Mouse (Mus musculus): ENCODE data around the gene C1qtnf1. TPM values are rescaled to one million over a fixed set of nuclear protein-coding genes. Genes with fewer than 3 reads are reported as not detected.

Gene C1qtnf1
- polyA plus RNA-seq, 1 experiment from 2014 or later: 3.4 TPM

- Histone ChIP-seq H3K27me3 (replicated peaks; ENCODE audit: low read depth, poor library complexity, severe bottlenecking) (peaks cover 41% of the 10 kb centered on the region), H3K36me3 (replicated peaks) (no peaks in the 10 kb centered on the region), H3K27ac (replicated peaks) (peak overlapping the region; percentile 79; the same call in 1 of the 2 replicates), H3K4me1 (peaks cover 82% of the 10 kb centered on the region), H3K9me3 (no peaks in the 10 kb centered on the region), H3K4me3 (peak overlapping the region; percentile 49)
- DNase-seq (ENCODE audit: low spot score): no peak
- WGBS: 57% methylated on average over 8 of the region's 8 CpGs
Observed at GRCm38 (mm10) chr11:118428944-118429709, 1.1 kb downstream of the C1qtnf1 start.

- no peak overlapping the region for H3K4me3 ChIP-seq
- H3K36me3 ChIP-seq (replicated peaks): no peaks in the 10 kb centered on the region
- H3K27me3 ChIP-seq (replicated peaks; ENCODE audit: low read depth, poor library complexity, severe bottlenecking): peaks cover 37% of the 10 kb centered on the region
- H3K4me1 ChIP-seq: peaks cover 83% of the 10 kb centered on the region
- no peaks in the 10 kb centered on the region for H3K9me3 ChIP-seq
- WGBS: 59% methylated on average over 4 of the region's 4 CpGs
- no peak for DNase-seq (ENCODE audit: low spot score)
- H3K27ac ChIP-seq (replicated peaks): peak overlapping the region; percentile 65
Observed at GRCm38 (mm10) chr11:118430291-118430885, 2.4 kb downstream of the C1qtnf1 start.

- DNase-seq (ENCODE audit: low spot score): no peak
- peaks cover 87% of the 10 kb centered on the region for H3K4me1 ChIP-seq
- H3K4me3 ChIP-seq: no peak overlapping the region
- no peaks in the 10 kb centered on the region for H3K36me3 ChIP-seq (replicated peaks)
- no peaks in the 10 kb centered on the region for H3K9me3 ChIP-seq
- peak overlapping the region; percentile 65 for H3K27ac ChIP-seq (replicated peaks)
- H3K27me3 ChIP-seq (replicated peaks; ENCODE audit: low read depth, poor library complexity, severe bottlenecking): peaks cover 35% of the 10 kb centered on the region
- WGBS: 67% methylated on average over 16 of the region's 16 CpGs
Observed at GRCm38 (mm10) chr11:118431100-118431948, 3.3 kb downstream of the C1qtnf1 start.

GRCm38 (mm10) chr11:118433398-118433868 lies 5.4 kb downstream of the C1qtnf1 start:
- H3K36me3 ChIP-seq (replicated peaks): no peaks in the 10 kb centered on the region
- peaks cover 86% of the 10 kb centered on the region for H3K4me1 ChIP-seq
- H3K9me3 ChIP-seq: no peaks in the 10 kb centered on the region
- H3K27me3 ChIP-seq (replicated peaks; ENCODE audit: low read depth, poor library complexity, severe bottlenecking): peaks cover 17% of the 10 kb centered on the region; the same call in 1 of the 2 replicates
- peak overlapping the region; percentile 57; the same call in 1 of the 2 replicates for H3K27ac ChIP-seq (replicated peaks)
- 78% methylated on average over 10 of the region's 10 CpGs for WGBS
- no peak for DNase-seq (ENCODE audit: low spot score)
- peak overlapping the region; percentile 36; the same call in 1 of the 2 replicates for H3K4me3 ChIP-seq

- Histone ChIP-seq H3K4me1 (peaks cover 86% of the 10 kb centered on the region), H3K27me3 (replicated peaks; ENCODE audit: low read depth, poor library complexity, severe bottlenecking) (peaks cover 12% of the 10 kb centered on the region; the same call in 1 of the 2 replicates), H3K27ac (replicated peaks) (peak overlapping the region; percentile 57; the same call in 1 of the 2 replicates), H3K9me3 (no peaks in the 10 kb centered on the region), H3K4me3 (peak overlapping the region; percentile 36), H3K36me3 (replicated peaks) (no peaks in the 10 kb centered on the region)
- WGBS: 57% methylated on average over 13 of the region's 13 CpGs
- no peak for DNase-seq (ENCODE audit: low spot score)
Observed at GRCm38 (mm10) chr11:118434093-118434492, 6.1 kb downstream of the C1qtnf1 start.

GRCm38 (mm10) chr11:118436471-118436935 lies 8.5 kb downstream of the C1qtnf1 start:
- Histone ChIP-seq H3K27me3 (replicated peaks; ENCODE audit: low read depth, poor library complexity, severe bottlenecking) (peaks cover 3% of the 10 kb centered on the region; the same call in 1 of the 2 replicates), H3K36me3 (replicated peaks) (no peaks in the 10 kb centered on the region), H3K4me1 (peaks cover 76% of the 10 kb centered on the region), H3K9me3 (no peaks in the 10 kb centered on the region), H3K27ac (replicated peaks) (peak overlapping the region; percentile 51), H3K4me3 (no peak overlapping the region)
- no peak for DNase-seq (ENCODE audit: low spot score)
- WGBS: 29% methylated on average over 6 of the region's 6 CpGs

- H3K27ac ChIP-seq (replicated peaks): peak overlapping the region; percentile 69
- no peaks in the 10 kb centered on the region for H3K9me3 ChIP-seq
- no peaks in the 10 kb centered on the region for H3K36me3 ChIP-seq (replicated peaks)
- no peak overlapping the region for H3K4me3 ChIP-seq
- peaks cover 63% of the 10 kb centered on the region for H3K4me1 ChIP-seq
- H3K27me3 ChIP-seq (replicated peaks; ENCODE audit: low read depth, poor library complexity, severe bottlenecking): peaks cover 8% of the 10 kb centered on the region
- no peak for DNase-seq (ENCODE audit: low spot score)
- WGBS: 29% methylated on average over 11 of the region's 11 CpGs
Observed at GRCm38 (mm10) chr11:118438665-118439414, 10.8 kb downstream of the C1qtnf1 start.

- Histone ChIP-seq H3K4me1 (peaks cover 43% of the 10 kb centered on the region), H3K27me3 (replicated peaks; ENCODE audit: low read depth, poor library complexity, severe bottlenecking) (peaks cover 7% of the 10 kb centered on the region), H3K27ac (replicated peaks) (no peak overlapping the region), H3K36me3 (replicated peaks) (no peaks in the 10 kb centered on the region), H3K9me3 (no peaks in the 10 kb centered on the region), H3K4me3 (no peak overlapping the region)
- DNase-seq (ENCODE audit: low spot score): no peak
- 81% methylated on average over 13 of the region's 13 CpGs for WGBS
Observed at GRCm38 (mm10) chr11:118442691-118443090, 14.7 kb downstream of the C1qtnf1 start.

- Histone ChIP-seq H3K9me3 (no peaks in the 10 kb centered on the region), H3K27me3 (replicated peaks; ENCODE audit: low read depth, poor library complexity, severe bottlenecking) (peaks cover 7% of the 10 kb centered on the region; the same call in 1 of the 2 replicates), H3K4me1 (peaks cover 41% of the 10 kb centered on the region), H3K4me3 (no peak overlapping the region), H3K27ac (replicated peaks) (no peak overlapping the region), H3K36me3 (replicated peaks) (no peaks in the 10 kb centered on the region)
- 36% methylated on average over 11 of the region's 11 CpGs for WGBS
- peak; percentile 86 for DNase-seq (ENCODE audit: low spot score)
Observed at GRCm38 (mm10) chr11:118443201-118443970, 15.4 kb downstream of the C1qtnf1 start.

- peak; percentile 83 for DNase-seq (ENCODE audit: low spot score)
- Histone ChIP-seq H3K27ac (replicated peaks) (no peak overlapping the region), H3K27me3 (replicated peaks; ENCODE audit: low read depth, poor library complexity, severe bottlenecking) (peaks cover 7% of the 10 kb centered on the region; the same call in 1 of the 2 replicates), H3K9me3 (no peaks in the 10 kb centered on the region), H3K4me1 (peaks cover 25% of the 10 kb centered on the region), H3K36me3 (replicated peaks) (no peaks in the 10 kb centered on the region), H3K4me3 (no peak overlapping the region)
- WGBS: 20% methylated on average over 3 of the region's 3 CpGs
Observed at GRCm38 (mm10) chr11:118445843-118446242, 17.8 kb downstream of the C1qtnf1 start.

- peak overlapping the region; percentile 31 for H3K27ac ChIP-seq (replicated peaks)
- peaks cover 7% of the 10 kb centered on the region; the same call in 1 of the 2 replicates for H3K27me3 ChIP-seq (replicated peaks; ENCODE audit: low read depth, poor library complexity, severe bottlenecking)
- no peaks in the 10 kb centered on the region for H3K9me3 ChIP-seq
- H3K4me3 ChIP-seq: no peak overlapping the region
- H3K4me1 ChIP-seq: peaks cover 25% of the 10 kb centered on the region
- 56% methylated on average over 4 of the region's 4 CpGs for WGBS
- DNase-seq (ENCODE audit: low spot score): peak; percentile 54
- no peaks in the 10 kb centered on the region for H3K36me3 ChIP-seq (replicated peaks)
Observed at GRCm38 (mm10) chr11:118447346-118447745, 19.3 kb downstream of the C1qtnf1 start.
